ENCODE assay signal across 26 mouse cellular contexts in genomic region chr9:13933404-13933803, GRCm38 (mm10).
DNase-seq lines count a peak whose midpoint lies in the region; ATAC-seq and TF ChIP-seq lines count a peak whose summit lies in the region.
"Had no signal": no experiment of that assay in that cellular context is flagged by ENCODE, and none has a peak within 500 bp of the region (broad histone marks: within the 10 kb centered on the region; RNA-seq: fewer than 3 reads in every experiment).

No protein-coding gene starts in this region.

- TF ChIP-seq CTCF in liver, embryonic 14.5 days (IDR thresholded peaks at IDR 0.05; ENCODE audit: low read depth) = no peak
- TF ChIP-seq CTCF in lung, embryonic 14.5 days (IDR thresholded peaks at IDR 0.05; ENCODE audit: low read depth) = no peak

- ATAC-seq in liver, embryonic 14.5 days (ENCODE audit: insufficient read depth) = peak; percentile 52; the same call in 1 of the 2 replicates
- ATAC-seq in liver, embryonic 12.5 days = no peak
- no peak for ATAC-seq in lung, embryonic 14.5 days (ENCODE audit: insufficient read depth)
- ATAC-seq in megakaryocyte-erythroid progenitor cell, adult 5-6 weeks (replicated peaks; ENCODE audit: low FRiP score, low TSS enrichment, poor library complexity, severe bottlenecking) = 0 out of 2 replicates have a peak, but pooled peaks have one; percentile 47
- ATAC-seq: forebrain, embryonic 15.5 days; hindbrain, embryonic 16.5 days; Patski had no signal

- H3K9ac ChIP-seq in liver, embryonic 14.5 days (replicated peaks) = no peak overlapping the region
- no peak overlapping the region for H3K9ac ChIP-seq in liver, embryonic 12.5 days
- H3K9ac ChIP-seq in lung, embryonic 14.5 days = no peak overlapping the region
- H3K9ac ChIP-seq: embryonic facial prominence, embryonic 13.5 days; forebrain, embryonic 12.5 days; forebrain, embryonic 15.5 days; hindbrain, embryonic 13.5 days had no signal

- peak in 2 of 3 experiments; percentile 7 to 12 for DNase-seq in liver, embryonic 14.5 days (ENCODE audit: low read depth in 3 of 3, low spot score in 3 of 3)
- peak; percentile 17 for DNase-seq in lung, embryonic 14.5 days
- DNase-seq in lung, postnatal 10 days = no peak
- DNase-seq in c-Kit-positive CD71-positive TER-119-positive erythroid progenitor cells, embryonic 14.5 days (ENCODE audit: low spot score) = peak; percentile 10
- DNase-seq in spleen, postnatal 14 days (ENCODE audit: low spot score in 2 of 2) = no peak
- no peak for DNase-seq in urinary bladder, postnatal 14 days (ENCODE audit: low spot score)
- DNase-seq: adrenal gland, postnatal 10 days; adrenal gland, postnatal 36 days; cerebellum, adult 11-12 months; cerebellum, adult 8-10 months; cerebellum, postnatal 10 days; cerebellum, postnatal 36 days; embryo, embryonic 11 days; gastrocnemius, postnatal 25 days; heart, adult 2 months had no signal

- H3K4me2 ChIP-seq in liver, embryonic 14.5 days (ENCODE audit: low read depth) = no peak overlapping the region
- no peak overlapping the region for H3K4me2 ChIP-seq in liver, embryonic 12.5 days
- H3K4me2 ChIP-seq in lung, embryonic 14.5 days = no peak overlapping the region
- H3K4me2 ChIP-seq: embryonic facial prominence, embryonic 13.5 days; forebrain, embryonic 12.5 days; forebrain, embryonic 15.5 days; hindbrain, embryonic 13.5 days had no signal

- no peak overlapping the region for H3K27ac ChIP-seq in liver, embryonic 14.5 days
- H3K27ac ChIP-seq in liver, embryonic 12.5 days = no peak overlapping the region
- no peak overlapping the region for H3K27ac ChIP-seq in lung, embryonic 14.5 days (ENCODE audit: low read depth)
- H3K27ac ChIP-seq: embryonic facial prominence, embryonic 10.5 days; embryonic facial prominence, embryonic 13.5 days; forebrain, embryonic 12.5 days; forebrain, embryonic 15.5 days; heart, adult 2 months; heart, embryonic 10.5 days; hindbrain, embryonic 13.5 days had no signal

- no peak overlapping the region for H3K4me3 ChIP-seq in liver, embryonic 14.5 days (ENCODE audit: insufficient read depth in 1 of 2, low read depth in 2 of 2, low read length in 2 of 2)
- no peak overlapping the region for H3K4me3 ChIP-seq in liver, embryonic 12.5 days
- no peak overlapping the region for H3K4me3 ChIP-seq in lung, embryonic 14.5 days (ENCODE audit: low read depth, low read length)
- H3K4me3 ChIP-seq: embryonic facial prominence, embryonic 10.5 days; embryonic facial prominence, embryonic 13.5 days; erythroblast, embryonic 14.5 days; forebrain, embryonic 12.5 days; forebrain, embryonic 15.5 days; heart, adult 2 months; heart, embryonic 10.5 days; hindbrain, embryonic 13.5 days had no signal

- peaks cover 0 to 2% of the 10 kb centered on the region in 2 experiments; a peak in 2 of 4 replicates for H3K4me1 ChIP-seq in liver, embryonic 14.5 days (replicated peaks; ENCODE audit: control insufficient read depth in 2 of 2, insufficient read depth in 2 of 2, low read length in 1 of 2)
- no peaks in the 10 kb centered on the region for H3K4me1 ChIP-seq in liver, embryonic 12.5 days
- H3K4me1 ChIP-seq in lung, embryonic 14.5 days (ENCODE audit: insufficient read depth) = 0 out of 2 replicates have a peak, but pooled peaks cover 5% of the 10 kb centered on the region
- H3K4me1 ChIP-seq: embryonic facial prominence, embryonic 10.5 days; forebrain, embryonic 12.5 days; forebrain, embryonic 15.5 days; heart, embryonic 10.5 days had no signal

- H3K36me3 ChIP-seq in liver, embryonic 14.5 days (replicated peaks; ENCODE audit: control insufficient read depth, insufficient read depth, low read depth) = no peaks in the 10 kb centered on the region
- H3K36me3 ChIP-seq in liver, embryonic 12.5 days = no peaks in the 10 kb centered on the region
- H3K36me3 ChIP-seq in lung, embryonic 14.5 days (ENCODE audit: insufficient read depth) = no peaks in the 10 kb centered on the region
- H3K36me3 ChIP-seq: embryonic facial prominence, embryonic 10.5 days; embryonic facial prominence, embryonic 13.5 days; forebrain, embryonic 12.5 days; forebrain, embryonic 15.5 days; heart, embryonic 10.5 days; hindbrain, embryonic 13.5 days had no signal

- peak; percentile 55 for TF ChIP-seq EP300 in liver, embryonic 14.5 days (IDR thresholded peaks at IDR 0.05; ENCODE audit: low read depth)

- no peaks in the 10 kb centered on the region for H3K27me3 ChIP-seq in liver, embryonic 14.5 days (ENCODE audit: control insufficient read depth, insufficient read depth, low read length)
- H3K27me3 ChIP-seq in liver, embryonic 12.5 days (replicated peaks) = no peaks in the 10 kb centered on the region; the same call in 1 of the 2 replicates
- H3K27me3 ChIP-seq in lung, embryonic 14.5 days (ENCODE audit: insufficient read depth, low read length) = no peaks in the 10 kb centered on the region
- H3K27me3 ChIP-seq: embryonic facial prominence, embryonic 13.5 days; forebrain, embryonic 12.5 days; forebrain, embryonic 15.5 days; hindbrain, embryonic 13.5 days; Patski had no signal

- 22% methylated on average over 6 of the region's 6 CpGs for WGBS in liver, embryonic 14.5 days (ENCODE audit: insufficient replicate concordance)
- 25% methylated on average over 6 of the region's 6 CpGs for WGBS in liver, embryonic 12.5 days (ENCODE audit: insufficient replicate concordance)
- 14% methylated on average over 6 of the region's 6 CpGs for WGBS in lung, embryonic 14.5 days

- no peaks in the 10 kb centered on the region for H3K9me3 ChIP-seq in liver, embryonic 14.5 days (ENCODE audit: control insufficient read depth, low read length)
- no peaks in the 10 kb centered on the region for H3K9me3 ChIP-seq in liver, embryonic 12.5 days (replicated peaks)
- no peaks in the 10 kb centered on the region for H3K9me3 ChIP-seq in lung, embryonic 14.5 days (ENCODE audit: low read depth, low read length)
- H3K9me3 ChIP-seq: embryonic facial prominence, embryonic 10.5 days; heart, embryonic 10.5 days; hindbrain, embryonic 13.5 days had no signal

Comparison
In these comparisons a context has a peak if more than half of its experiments do, and no peak if none do; other contexts are left out.
1. ATAC-seq: peak in liver, embryonic 14.5 days (single experiment) and megakaryocyte-erythroid progenitor cell, adult 5-6 weeks (single experiment); none in liver, embryonic 12.5 days (single experiment) and lung, embryonic 14.5 days (single experiment).
2. DNase-seq: peak in liver, embryonic 14.5 days (2 of 3), lung, embryonic 14.5 days (single experiment) and c-Kit-positive CD71-positive TER-119-positive erythroid progenitor cells, embryonic 14.5 days (single experiment); none in lung, postnatal 10 days (single experiment), spleen, postnatal 14 days (0 of 2) and urinary bladder, postnatal 14 days (single experiment).